ENCODE assay signal across 8 mouse cellular contexts in the genomic region with DNA sequence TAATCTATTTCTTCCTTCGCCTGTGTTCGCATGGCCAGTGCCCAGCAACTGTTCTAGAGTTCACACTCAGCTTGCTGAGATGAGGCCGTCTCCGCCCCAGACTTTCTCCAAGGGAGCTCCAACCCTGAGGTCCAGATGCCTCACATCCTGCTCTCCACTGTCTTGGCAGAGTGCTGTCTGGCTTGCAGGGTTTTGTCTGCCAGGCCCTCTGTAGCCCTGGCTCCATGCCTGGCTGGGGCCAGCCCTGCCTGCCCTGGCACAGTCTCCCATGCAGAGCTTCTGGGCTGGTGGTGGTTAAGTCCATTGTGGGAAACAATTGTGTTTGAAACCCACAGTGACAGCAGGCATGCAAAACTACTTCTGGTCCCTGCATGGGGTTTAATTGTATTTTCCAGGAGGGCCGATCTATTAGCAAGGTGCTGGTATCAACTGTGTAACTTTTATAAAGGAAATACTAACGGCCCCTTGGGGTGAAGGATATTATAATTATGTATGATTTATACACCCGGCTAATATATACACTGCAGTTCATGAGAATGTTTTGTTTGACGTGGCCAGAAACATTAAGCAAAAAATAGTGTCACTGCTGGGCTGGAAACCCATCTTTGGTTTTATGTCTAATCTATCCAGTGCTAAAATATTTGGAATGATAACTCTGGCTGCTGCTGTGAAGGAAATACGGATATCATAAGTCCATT.
A peak's percentile ranks its signal among the peaks of the same experiment; 100 is the strongest.
DNase-seq lines count a peak whose midpoint lies in the region; ATAC-seq lines count a peak whose summit lies in the region.

No protein-coding gene starts in this region.

- DNase-seq in heart, adult 18-20 months: peak; percentile 57 to 69
- DNase-seq in urinary bladder, postnatal 36 days (ENCODE audit: low spot score in 2 of 2): peak; percentile 1 to 5
- DNase-seq in urinary bladder, adult 2 months (ENCODE audit: low spot score): no peak
- DNase-seq in ovary, postnatal 36 days (ENCODE audit: low spot score): peak; percentile 57
- DNase-seq in yolk sac, embryonic 10.5 days (ENCODE audit: low spot score): no peak
- no peak for DNase-seq in natural killer cell, adult 2 months (ENCODE audit: low spot score in 2 of 2)

- no peak overlapping the region for H3K27ac ChIP-seq in heart, embryonic 11.5 days (ENCODE audit: low read depth, low read length)
- no peak overlapping the region for H3K27ac ChIP-seq in heart, embryonic 15.5 days

- H3K4me1 ChIP-seq in heart, embryonic 11.5 days (ENCODE audit: control insufficient read depth, insufficient read depth, low read length): no peaks in the 10 kb centered on the region
- H3K4me1 ChIP-seq in heart, embryonic 15.5 days (replicated peaks): no peaks in the 10 kb centered on the region

- no peaks in the 10 kb centered on the region for H3K36me3 ChIP-seq in heart, embryonic 11.5 days (ENCODE audit: control insufficient read depth, insufficient read depth, low read length)
- no peaks in the 10 kb centered on the region for H3K36me3 ChIP-seq in heart, embryonic 15.5 days

- no peak overlapping the region for H3K4me2 ChIP-seq in heart, embryonic 11.5 days
- H3K4me2 ChIP-seq in heart, embryonic 15.5 days: no peak overlapping the region

- H3K4me3 ChIP-seq in heart, embryonic 11.5 days (ENCODE audit: low read depth, low read length): no peak overlapping the region
- no peak overlapping the region for H3K4me3 ChIP-seq in heart, embryonic 15.5 days

- WGBS in heart, embryonic 11.5 days (ENCODE audit: insufficient replicate concordance): 79% methylated on average over 9 of the region's 9 CpGs
- 70% methylated on average over 9 of the region's 9 CpGs for WGBS in heart, embryonic 15.5 days

- ATAC-seq in heart, embryonic 11.5 days (replicated peaks; ENCODE audit: insufficient number of reproducible peaks, low FRiP score, low TSS enrichment): no peak
- ATAC-seq in heart, embryonic 15.5 days (replicated peaks; ENCODE audit: insufficient number of reproducible peaks, insufficient read depth, low FRiP score, low read depth): 0 out of 2 replicates have a peak, but pooled peaks have one; percentile 27

- H3K9me3 ChIP-seq in heart, embryonic 11.5 days (replicated peaks; ENCODE audit: control insufficient read depth, low read length): no peaks in the 10 kb centered on the region
- no peaks in the 10 kb centered on the region for H3K9me3 ChIP-seq in heart, embryonic 15.5 days (replicated peaks)

- no peaks in the 10 kb centered on the region for H3K27me3 ChIP-seq in heart, embryonic 11.5 days (ENCODE audit: control insufficient read depth, insufficient read depth, low read length)
- no peaks in the 10 kb centered on the region for H3K27me3 ChIP-seq in heart, embryonic 15.5 days

- H3K9ac ChIP-seq in heart, embryonic 11.5 days (ENCODE audit: low read depth, low read length): no peak overlapping the region
- H3K9ac ChIP-seq in heart, embryonic 15.5 days: no peak overlapping the region

Comparison
In these comparisons a context has a peak if more than half of its experiments do, and no peak if none do; other contexts are left out.
1. DNase-seq: peak in heart, adult 18-20 months (2 of 2), urinary bladder, postnatal 36 days (2 of 2) and ovary, postnatal 36 days (single experiment); none in urinary bladder, adult 2 months (single experiment), yolk sac, embryonic 10.5 days (single experiment) and natural killer cell, adult 2 months (0 of 2).